Mouse (Mus musculus): ENCODE measurements around the gene Cmip. TPM values are rescaled to one million over a fixed set of nuclear protein-coding genes. Genes with fewer than 3 reads are reported as not detected.

Cmip gene
- polyA plus RNA-seq, 1 experiment: not detected

- no peak overlapping the region for H3K27ac ChIP-seq (ENCODE audit: insufficient read depth, low read depth, low read length)
- WGBS: 89% methylated on average over 12 of the region's 12 CpGs
- peaks cover 36% of the 10 kb centered on the region for H3K4me1 ChIP-seq (ENCODE audit: control insufficient read depth, insufficient read depth, low read length)
- no peak overlapping the region for H3K4me3 ChIP-seq (ENCODE audit: insufficient read depth, low read depth, low read length)
- no peak for TF ChIP-seq POLR2A (IDR thresholded peaks at IDR 0.05; ENCODE audit: insufficient read depth, low read depth, low read length)
Measured at GRCm38 (mm10) chr8:117340800-117341199, 83.9 kb downstream of the Cmip start.

GRCm38 (mm10) chr8:117342735-117343385 lies 86.0 kb downstream of the Cmip start:
- 79% methylated on average over 8 of the region's 8 CpGs for WGBS
- no peak overlapping the region for H3K27ac ChIP-seq (ENCODE audit: insufficient read depth, low read depth, low read length)

GRCm38 (mm10) chr8:117343484-117343883 lies 86.6 kb downstream of the Cmip start:
- Histone ChIP-seq H3K4me1 (ENCODE audit: control insufficient read depth, insufficient read depth, low read length) (peaks cover 54% of the 10 kb centered on the region), H3K27ac (ENCODE audit: insufficient read depth, low read depth, low read length) (no peak overlapping the region), H3K4me3 (ENCODE audit: insufficient read depth, low read depth, low read length) (no peak overlapping the region)
- no peak for TF ChIP-seq CTCF (IDR thresholded peaks at IDR 0.05; ENCODE audit: insufficient read depth, low read depth, low read length)
- no peak for TF ChIP-seq POLR2A (IDR thresholded peaks at IDR 0.05; ENCODE audit: insufficient read depth, low read depth, low read length)
- 70% methylated on average over 10 of the region's 10 CpGs for WGBS

More at GRCm38 (mm10) chr8:117342735-117343385, 86.0 kb downstream of the Cmip start:
- H3K4me3 ChIP-seq (ENCODE audit: insufficient read depth, low read depth, low read length): no peak overlapping the region
- TF ChIP-seq CTCF (IDR thresholded peaks at IDR 0.05; ENCODE audit: insufficient read depth, low read depth, low read length): no peak
- no peak for TF ChIP-seq POLR2A (IDR thresholded peaks at IDR 0.05; ENCODE audit: insufficient read depth, low read depth, low read length)
- H3K4me1 ChIP-seq (ENCODE audit: control insufficient read depth, insufficient read depth, low read length): peaks cover 51% of the 10 kb centered on the region

GRCm38 (mm10) chr8:117344899-117345298 lies 88.0 kb downstream of the Cmip start:
- WGBS: 28% methylated on average over 11 of the region's 11 CpGs
- TF ChIP-seq POLR2A (IDR thresholded peaks at IDR 0.05; ENCODE audit: insufficient read depth, low read depth, low read length): no peak
- H3K4me3 ChIP-seq (ENCODE audit: insufficient read depth, low read depth, low read length): no peak overlapping the region
- peaks cover 60% of the 10 kb centered on the region for H3K4me1 ChIP-seq (ENCODE audit: control insufficient read depth, insufficient read depth, low read length)
- no peak overlapping the region for H3K27ac ChIP-seq (ENCODE audit: insufficient read depth, low read depth, low read length)

- no peak for TF ChIP-seq POLR2A (IDR thresholded peaks at IDR 0.05; ENCODE audit: insufficient read depth, low read depth, low read length)
- no peak for TF ChIP-seq CTCF (IDR thresholded peaks at IDR 0.05; ENCODE audit: insufficient read depth, low read depth, low read length)
- no peak overlapping the region for H3K4me3 ChIP-seq (ENCODE audit: insufficient read depth, low read depth, low read length)
- peak overlapping the region; percentile 12; the same call in 1 of the 2 replicates for H3K27ac ChIP-seq (ENCODE audit: insufficient read depth, low read depth, low read length)
- WGBS: 86% methylated on average over 11 of the region's 11 CpGs
- peaks cover 57% of the 10 kb centered on the region for H3K4me1 ChIP-seq (ENCODE audit: control insufficient read depth, insufficient read depth, low read length)
Measured at GRCm38 (mm10) chr8:117345376-117345775, 88.5 kb downstream of the Cmip start.

- TF ChIP-seq CTCF (IDR thresholded peaks at IDR 0.05; ENCODE audit: insufficient read depth, low read depth, low read length) (no peak), POLR2A (IDR thresholded peaks at IDR 0.05; ENCODE audit: insufficient read depth, low read depth, low read length) (no peak)
- H3K4me1 ChIP-seq (ENCODE audit: control insufficient read depth, insufficient read depth, low read length): peaks cover 61% of the 10 kb centered on the region
- no peak overlapping the region for H3K27ac ChIP-seq (ENCODE audit: insufficient read depth, low read depth, low read length)
- H3K4me3 ChIP-seq (ENCODE audit: insufficient read depth, low read depth, low read length): no peak overlapping the region
- WGBS: 42% methylated on average over 4 of the region's 4 CpGs
Measured at GRCm38 (mm10) chr8:117347556-117347955, 90.7 kb downstream of the Cmip start.

- TF ChIP-seq CTCF (IDR thresholded peaks at IDR 0.05; ENCODE audit: insufficient read depth, low read depth, low read length): no peak
- TF ChIP-seq POLR2A (IDR thresholded peaks at IDR 0.05; ENCODE audit: insufficient read depth, low read depth, low read length): no peak
- Histone ChIP-seq H3K4me1 (ENCODE audit: control insufficient read depth, insufficient read depth, low read length) (peaks cover 52% of the 10 kb centered on the region), H3K27ac (ENCODE audit: insufficient read depth, low read depth, low read length) (peak overlapping the region; percentile 66), H3K4me3 (ENCODE audit: insufficient read depth, low read depth, low read length) (no peak overlapping the region)
- 35% methylated on average over 11 of the region's 11 CpGs for WGBS
Measured at GRCm38 (mm10) chr8:117348718-117349394, 92.0 kb downstream of the Cmip start.

- Histone ChIP-seq H3K4me1 (ENCODE audit: control insufficient read depth, insufficient read depth, low read length) (peaks cover 54% of the 10 kb centered on the region), H3K4me3 (ENCODE audit: insufficient read depth, low read depth, low read length) (no peak overlapping the region), H3K27ac (ENCODE audit: insufficient read depth, low read depth, low read length) (peak overlapping the region; percentile 59)
- no peak for TF ChIP-seq POLR2A (IDR thresholded peaks at IDR 0.05; ENCODE audit: insufficient read depth, low read depth, low read length)
- TF ChIP-seq CTCF (IDR thresholded peaks at IDR 0.05; ENCODE audit: insufficient read depth, low read depth, low read length): no peak
- 93% methylated on average over 4 of the region's 4 CpGs for WGBS
Measured at GRCm38 (mm10) chr8:117349541-117349940, 92.7 kb downstream of the Cmip start.

- no peak for TF ChIP-seq POLR2A (IDR thresholded peaks at IDR 0.05; ENCODE audit: insufficient read depth, low read depth, low read length)
- TF ChIP-seq CTCF (IDR thresholded peaks at IDR 0.05; ENCODE audit: insufficient read depth, low read depth, low read length): no peak
- Histone ChIP-seq H3K4me1 (ENCODE audit: control insufficient read depth, insufficient read depth, low read length) (peaks cover 59% of the 10 kb centered on the region), H3K4me3 (ENCODE audit: insufficient read depth, low read depth, low read length) (no peak overlapping the region), H3K27ac (ENCODE audit: insufficient read depth, low read depth, low read length) (no peak overlapping the region)
- WGBS: 89% methylated on average over 4 of the region's 4 CpGs
Measured at GRCm38 (mm10) chr8:117352098-117352497, 95.2 kb downstream of the Cmip start.
